Mouse (Mus musculus): ENCODE results near the gene Lce1g. TPM values are rescaled to one million over a fixed set of nuclear protein-coding genes. Genes with fewer than 3 reads are reported as not detected.

The Lce1g gene
- polyA plus RNA-seq, 1 experiment from 2014 or later = not detected

GRCm38 (mm10) chr3:92715122-92715521 lies 37.0 kb downstream of the Lce1g start:
- Histone ChIP-seq H3K27me3 (ENCODE audit: control insufficient read depth, insufficient read depth, low read length) (no peaks in the 10 kb centered on the region), H3K4me3 (ENCODE audit: low read depth, low read length) (no peak overlapping the region), H3K9me3 (replicated peaks; ENCODE audit: control insufficient read depth, low read length) (no peaks in the 10 kb centered on the region), H3K4me1 (ENCODE audit: control insufficient read depth, insufficient read depth, low read length) (no peaks in the 10 kb centered on the region), H3K4me2 (no peak overlapping the region), H3K9ac (ENCODE audit: low read depth, low read length) (no peak overlapping the region), H3K36me3 (ENCODE audit: control insufficient read depth, insufficient read depth, low read length) (no peaks in the 10 kb centered on the region), H3K27ac (ENCODE audit: low read depth, low read length) (no peak overlapping the region)
- no peak for ATAC-seq (replicated peaks; ENCODE audit: insufficient number of reproducible peaks, low FRiP score, low TSS enrichment)

DNA sequence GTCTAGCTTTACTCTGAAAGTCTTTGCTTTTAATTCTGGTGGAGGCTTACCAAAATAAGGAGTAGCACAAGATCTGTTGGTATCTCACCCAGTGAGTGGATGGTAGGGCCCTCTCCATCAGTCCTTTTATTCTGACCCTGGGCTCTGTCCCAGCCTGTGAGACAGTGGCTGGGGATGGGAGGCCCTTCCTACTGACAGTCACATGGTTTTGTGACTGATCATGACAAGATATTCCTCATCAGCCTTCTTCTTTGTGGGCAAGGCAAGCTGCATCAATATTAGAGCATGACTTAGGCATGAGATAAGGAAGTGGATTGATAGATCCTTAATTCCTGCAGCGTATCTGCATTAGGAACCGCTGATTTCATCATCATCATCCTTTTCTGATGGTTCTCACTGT lies 43.2 kb downstream of the Lce1g start, which contains the start of gene Lce1e:
Gene Lce1e (minus strand): TSS at position 101 of the 400 bp plus-strand sequence.
- Histone ChIP-seq H3K27ac (ENCODE audit: low read depth, low read length) (no peak within 1 kb of the TSS), H3K4me1 (ENCODE audit: control insufficient read depth, insufficient read depth, low read length) (no peaks in the 10 kb centered on the region), H3K9me3 (replicated peaks; ENCODE audit: control insufficient read depth, low read length) (no peaks in the 10 kb centered on the region), H3K4me3 (ENCODE audit: low read depth, low read length) (no peak within 1 kb of the TSS), H3K36me3 (ENCODE audit: control insufficient read depth, insufficient read depth, low read length) (no peaks in the 10 kb centered on the region), H3K9ac (ENCODE audit: low read depth, low read length) (no peak within 1 kb of the TSS), H3K27me3 (ENCODE audit: control insufficient read depth, insufficient read depth, low read length) (no peaks in the 10 kb centered on the region), H3K4me2 (no peak within 1 kb of the TSS)
- WGBS (ENCODE audit: insufficient replicate concordance) = 83% methylated on average over 2 of the region's 2 CpGs
- ATAC-seq (replicated peaks; ENCODE audit: insufficient number of reproducible peaks, low FRiP score, low TSS enrichment) = no peak

Other genes starting within 250 kb of the Lce1g start
- gene 2310046K23Rik, start 217.8 kb downstream of the Lce1g start, polyA plus RNA-seq (2014; fragmentation: Nextera tagmentation; extraction: Ambion mirVana) = not detected in 2 replicates
- not detected in 2 replicates for gene Ivl, start 178.6 kb downstream of the Lce1g start, polyA plus RNA-seq (2014; fragmentation: Nextera tagmentation; extraction: Ambion mirVana)
- gene Smcp, start 163.3 kb downstream of the Lce1g start, polyA plus RNA-seq (2014; fragmentation: Nextera tagmentation; extraction: Ambion mirVana) = not detected in 2 replicates
- gene 2210017I01Rik, start 144.8 kb downstream of the Lce1g start, polyA plus RNA-seq (2014; fragmentation: Nextera tagmentation; extraction: Ambion mirVana) = not detected in 2 replicates
- gene Lce6a, start 130.7 kb downstream of the Lce1g start, polyA plus RNA-seq (2014; fragmentation: Nextera tagmentation; extraction: Ambion mirVana) = not detected in 2 replicates
- gene Lce1a1, start 104.0 kb downstream of the Lce1g start, polyA plus RNA-seq (2014; fragmentation: Nextera tagmentation; extraction: Ambion mirVana) = not detected in 2 replicates
- not detected in 2 replicates for gene Lce1b, start 95.4 kb downstream of the Lce1g start, polyA plus RNA-seq (2014; fragmentation: Nextera tagmentation; extraction: Ambion mirVana)
- gene Lce1a2, start 82.0 kb downstream of the Lce1g start, polyA plus RNA-seq (2014; fragmentation: Nextera tagmentation; extraction: Ambion mirVana) = not detected in 2 replicates
- not detected in 2 replicates for gene Lce1c, start 73.1 kb downstream of the Lce1g start, polyA plus RNA-seq (2014; fragmentation: Nextera tagmentation; extraction: Ambion mirVana)
- not detected in 2 replicates for gene Lce1d, start 65.1 kb downstream of the Lce1g start, polyA plus RNA-seq (2014; fragmentation: Nextera tagmentation; extraction: Ambion mirVana)
- gene Lce1e, start 43.3 kb downstream of the Lce1g start, polyA plus RNA-seq (2014; fragmentation: Nextera tagmentation; extraction: Ambion mirVana) = not detected in 2 replicates
- gene Lce1f, start 32.0 kb downstream of the Lce1g start, polyA plus RNA-seq (2014; fragmentation: Nextera tagmentation; extraction: Ambion mirVana) = not detected in 2 replicates
- not detected in 2 replicates for gene Gm38119, start 13.2 kb downstream of the Lce1g start, polyA plus RNA-seq (2014; fragmentation: Nextera tagmentation; extraction: Ambion mirVana)
- gene Lce1h, start 12.7 kb upstream of the Lce1g start, polyA plus RNA-seq (2014; fragmentation: Nextera tagmentation; extraction: Ambion mirVana) = not detected in 2 replicates
- not detected in 2 replicates for gene Lce1i, start 26.6 kb upstream of the Lce1g start, polyA plus RNA-seq (2014; fragmentation: Nextera tagmentation; extraction: Ambion mirVana)
- gene Lce1j, start 38.2 kb upstream of the Lce1g start, polyA plus RNA-seq (2014; fragmentation: Nextera tagmentation; extraction: Ambion mirVana) = not detected in 2 replicates
- not detected in 2 replicates for gene Lce1k, start 55.6 kb upstream of the Lce1g start, polyA plus RNA-seq (2014; fragmentation: Nextera tagmentation; extraction: Ambion mirVana)
- gene Kprp, start 74.9 kb upstream of the Lce1g start, polyA plus RNA-seq (2014; fragmentation: Nextera tagmentation; extraction: Ambion mirVana) = not detected in 2 replicates
- not detected in 2 replicates for gene Lce1l, start 98.9 kb upstream of the Lce1g start, polyA plus RNA-seq (2014; fragmentation: Nextera tagmentation; extraction: Ambion mirVana)
- not detected in 2 replicates for gene 2310050C09Rik, start 117.9 kb upstream of the Lce1g start, polyA plus RNA-seq (2014; fragmentation: Nextera tagmentation; extraction: Ambion mirVana)
- not detected in 2 replicates for gene Lce3a, start 173.9 kb upstream of the Lce1g start, polyA plus RNA-seq (2014; fragmentation: Nextera tagmentation; extraction: Ambion mirVana)
- gene Lce3b, start 180.6 kb upstream of the Lce1g start, polyA plus RNA-seq (2014; fragmentation: Nextera tagmentation; extraction: Ambion mirVana) = not detected in 2 replicates
- gene Lce3c, start 192.1 kb upstream of the Lce1g start, polyA plus RNA-seq (2014; fragmentation: Nextera tagmentation; extraction: Ambion mirVana) = not detected in 2 replicates
- gene Lce3d, start 205.1 kb upstream of the Lce1g start, polyA plus RNA-seq (2014; fragmentation: Nextera tagmentation; extraction: Ambion mirVana) = not detected in 2 replicates
- not detected in 2 replicates for gene Lce3e, start 214.7 kb upstream of the Lce1g start, polyA plus RNA-seq (2014; fragmentation: Nextera tagmentation; extraction: Ambion mirVana)
- gene Lce3f, start 239.9 kb upstream of the Lce1g start, polyA plus RNA-seq (2014; fragmentation: Nextera tagmentation; extraction: Ambion mirVana) = not detected in 2 replicates